Mouse (Mus musculus): ENCODE measurements around the gene Klrb1a. TPM values are rescaled to one million over a fixed set of nuclear protein-coding genes. Genes with fewer than 3 reads are reported as not detected.
"Not testable (repeated sequence)": the region's sequence is repeated elsewhere in the genome, so short reads cannot be mapped to it uniquely, and the experiment has no call there.

Klrb1a gene
- total RNA-seq (2021), result not detected
- long read RNA-seq, experiment 1, result 0 reads
- long read RNA-seq, experiment 2, result 0 reads

DNA sequence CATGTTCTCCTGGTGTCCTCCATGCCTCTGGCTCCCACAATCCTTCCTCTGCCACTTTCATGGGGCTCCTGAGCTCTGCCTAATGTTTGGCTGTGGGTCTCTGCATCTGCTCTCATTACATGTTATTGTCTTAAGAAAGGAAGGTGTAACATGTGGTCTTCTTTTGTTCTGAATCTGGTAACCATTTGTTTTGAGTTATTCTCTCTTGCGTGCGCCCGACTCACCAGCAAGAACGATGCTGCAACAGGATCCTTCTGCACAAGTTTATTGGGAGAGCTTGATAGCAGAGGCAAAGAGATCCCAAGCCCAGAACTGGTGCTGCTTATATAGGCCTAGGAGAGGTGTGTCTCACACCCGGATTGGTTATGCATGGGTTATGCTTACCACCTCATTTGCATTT is at the start of gene Klrb1a:
TSS of gene Klrb1a (minus strand) at position 101 of the 400 bp plus-strand sequence.
- H3K27ac ChIP-seq; DNase-seq (ENCODE audit: extremely low spot score in 1 of 2, low spot score in 2 of 2); H3K4me3 ChIP-seq: not testable (repeated sequence)
- intact Hi-C loops (cut with DNase I), result loop anchor here (10.0 kb wide), 1 partner anchor 179 kb away; no protein-coding TSS in a partner anchor

DNA sequence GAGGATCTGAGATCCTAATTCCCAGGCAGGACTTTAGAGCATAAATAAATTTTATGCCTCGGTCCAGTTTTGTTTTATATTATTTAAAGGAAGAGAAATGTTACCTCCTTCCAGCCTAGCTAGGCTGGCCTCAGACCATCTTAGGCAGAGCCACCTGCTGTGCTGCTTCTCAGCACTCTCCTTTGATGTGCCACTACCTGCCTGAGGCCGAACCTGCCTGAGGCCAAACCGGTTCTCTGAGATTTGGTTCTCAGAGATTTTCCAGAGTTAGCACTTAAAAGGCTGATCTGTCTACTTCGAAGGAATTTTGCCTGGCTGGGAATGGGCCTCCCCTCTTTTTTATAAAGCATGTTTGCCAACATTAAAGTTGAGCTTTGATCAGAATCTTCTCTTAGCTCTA is 46.6 kb upstream of the Klrb1a start:
- intact Hi-C loops (cut with DNase I), result no loop called here
- TF ChIP-seq CTCF (IDR thresholded peaks at IDR 0.05), result no peak
- H3K4me3 ChIP-seq, result no peak overlapping the region
- DNase-seq (ENCODE audit: extremely low spot score in 1 of 2, low spot score in 2 of 2), result no peak
- H3K27ac ChIP-seq, result no peak overlapping the region

DNA sequence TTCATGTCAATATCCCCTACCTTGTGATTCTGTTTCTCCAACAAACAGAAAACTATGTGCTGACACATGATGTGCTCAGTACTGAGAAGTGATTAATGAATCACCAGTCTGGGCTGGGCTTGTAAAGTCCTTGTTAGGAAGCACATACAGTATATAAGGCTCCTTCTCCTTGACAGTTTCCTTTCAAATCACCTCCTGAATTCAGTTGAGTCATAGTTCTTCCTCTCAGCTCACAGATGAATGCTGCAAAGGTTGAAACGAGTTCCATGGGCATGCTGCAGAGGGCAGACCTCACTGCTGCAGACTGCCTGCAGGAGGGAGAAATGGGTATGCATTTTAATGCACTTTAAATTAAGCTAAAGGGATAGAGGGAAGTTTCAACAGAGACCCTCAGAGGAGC is 38.9 kb upstream of the Klrb1a start, which contains the start of gene Clec2h:
TSS of gene Clec2h (plus strand) at position 180 of the 400 bp plus-strand sequence.
- intact Hi-C loops (cut with DNase I), result no loop called here
- H3K27ac ChIP-seq, result no peak within 1 kb of the TSS
- peak; percentile 25 for TF ChIP-seq CTCF (IDR thresholded peaks at IDR 0.05)
- no peak within 1 kb of the TSS for H3K4me3 ChIP-seq
- DNase-seq (ENCODE audit: extremely low spot score in 1 of 2, low spot score in 2 of 2), result no peak

DNA sequence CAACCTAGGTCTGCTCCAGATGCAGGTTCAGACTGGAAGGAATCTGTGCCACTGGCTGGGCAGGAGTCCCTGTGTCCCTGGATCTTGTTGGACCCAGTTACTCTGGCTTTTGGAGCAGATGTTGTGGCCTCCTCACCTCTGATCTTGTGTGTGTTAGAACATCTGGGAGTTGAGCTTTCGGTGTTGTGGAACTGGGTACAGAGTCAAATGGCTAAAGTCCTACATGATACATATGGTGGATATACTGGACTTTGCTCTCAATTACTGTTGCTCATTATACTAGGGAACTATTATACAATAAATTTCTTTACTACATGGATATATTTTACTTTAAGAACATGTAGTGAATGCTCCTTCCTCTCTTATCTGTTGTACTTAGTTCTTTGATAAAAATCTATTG is 37.9 kb upstream of the Klrb1a start:
- H3K27ac ChIP-seq, result no peak overlapping the region
- H3K4me3 ChIP-seq, result no peak overlapping the region
- intact Hi-C loops (cut with DNase I), result no loop called here
- no peak for TF ChIP-seq CTCF (IDR thresholded peaks at IDR 0.05)
- DNase-seq (ENCODE audit: extremely low spot score in 1 of 2, low spot score in 2 of 2), result no peak

DNA sequence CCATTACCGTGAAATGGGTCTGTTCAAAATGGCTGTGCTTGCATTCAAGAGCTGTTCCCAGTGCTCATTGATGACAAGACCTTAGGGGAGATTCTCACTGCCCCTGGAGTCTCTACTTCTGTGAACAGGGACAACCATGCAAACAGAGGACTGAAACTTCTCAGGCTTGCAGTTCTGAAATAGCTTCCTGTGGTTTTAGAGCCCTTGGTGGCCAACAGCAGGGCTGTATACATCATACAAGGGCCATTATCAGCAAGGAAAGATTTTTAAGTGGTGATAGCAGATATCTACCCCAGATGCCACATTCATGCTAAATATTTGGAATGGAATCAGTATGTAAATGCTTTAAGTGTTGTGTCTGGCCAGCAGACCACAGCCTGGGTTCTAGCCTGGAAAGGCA is 29.6 kb upstream of the Klrb1a start:
- TF ChIP-seq CTCF (IDR thresholded peaks at IDR 0.05), result no peak
- intact Hi-C loops (cut with DNase I), result no loop called here
- H3K27ac ChIP-seq, result no peak overlapping the region
- no peak for DNase-seq (ENCODE audit: extremely low spot score in 1 of 2, low spot score in 2 of 2)
- no peak overlapping the region for H3K4me3 ChIP-seq

DNA sequence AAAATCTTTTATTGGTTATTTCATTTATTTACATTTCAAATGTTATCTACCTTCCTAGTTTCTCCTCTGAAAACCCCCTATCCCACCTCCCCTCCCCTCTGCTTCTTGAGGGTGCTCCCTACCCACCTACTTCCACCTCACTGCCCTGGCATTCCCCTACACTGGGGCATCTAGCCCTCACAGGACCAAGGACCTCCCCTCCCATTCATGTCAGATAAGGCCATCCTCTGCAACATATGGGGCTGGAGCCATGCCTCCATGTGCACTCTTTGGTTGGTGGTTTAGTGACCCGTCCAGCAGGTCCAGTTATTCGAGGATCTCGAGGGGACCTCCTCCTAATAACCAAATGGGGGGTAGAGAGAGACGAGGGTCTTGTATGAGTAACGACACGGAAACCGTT is 27.5 kb upstream of the Klrb1a start:
- H3K27ac ChIP-seq; H3K4me3 ChIP-seq; DNase-seq (ENCODE audit: extremely low spot score in 1 of 2, low spot score in 2 of 2); intact Hi-C loops (cut with DNase I): not testable (repeated sequence)

DNA sequence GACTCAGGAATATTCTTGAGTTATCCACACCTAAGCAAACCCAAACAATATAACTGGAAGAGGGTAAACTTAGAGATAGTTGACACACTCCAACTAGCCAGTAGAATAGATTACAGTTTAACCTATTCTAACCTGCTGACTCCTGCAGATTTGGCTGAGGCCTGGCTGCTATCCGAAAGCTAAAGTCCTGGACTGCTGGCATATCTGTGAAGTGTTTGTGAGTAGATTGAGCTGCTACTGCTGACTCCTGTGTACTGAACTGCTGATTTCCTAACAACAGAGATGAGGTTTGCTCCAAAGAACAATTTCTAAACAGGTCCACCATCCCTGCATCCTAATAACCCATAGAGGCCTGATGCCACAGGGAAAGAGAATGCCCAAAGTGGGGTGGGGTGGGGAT is 26.9 kb upstream of the Klrb1a start:
- no peak for DNase-seq (ENCODE audit: extremely low spot score in 1 of 2, low spot score in 2 of 2)
- H3K27ac ChIP-seq, result no peak overlapping the region
- intact Hi-C loops (cut with DNase I), result no loop called here
- H3K4me3 ChIP-seq, result no peak overlapping the region
- TF ChIP-seq CTCF (IDR thresholded peaks at IDR 0.05), result no peak

DNA sequence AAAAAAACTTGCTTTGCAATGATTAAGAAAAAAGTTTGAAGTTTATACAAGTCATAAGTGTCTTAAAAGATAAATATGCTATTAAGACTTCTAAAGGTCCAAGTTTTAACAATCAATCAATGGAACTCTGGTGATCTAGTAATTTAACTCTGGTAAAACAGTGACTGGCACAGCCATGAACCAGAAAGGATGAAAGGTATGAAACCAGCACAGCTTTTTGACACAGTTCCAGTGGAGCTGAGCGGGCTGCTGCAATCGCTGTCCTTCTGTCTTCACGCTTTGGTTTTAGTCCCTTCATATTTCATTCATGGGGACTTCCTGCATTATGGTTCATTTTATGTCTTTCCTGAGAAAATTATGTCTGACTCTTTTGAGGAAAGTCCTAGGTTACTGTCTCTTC is 26.3 kb upstream of the Klrb1a start:
- no peak for TF ChIP-seq CTCF (IDR thresholded peaks at IDR 0.05)
- no peak for DNase-seq (ENCODE audit: extremely low spot score in 1 of 2, low spot score in 2 of 2)
- intact Hi-C loops (cut with DNase I), result no loop called here
- no peak overlapping the region for H3K27ac ChIP-seq
- H3K4me3 ChIP-seq, result no peak overlapping the region

DNA sequence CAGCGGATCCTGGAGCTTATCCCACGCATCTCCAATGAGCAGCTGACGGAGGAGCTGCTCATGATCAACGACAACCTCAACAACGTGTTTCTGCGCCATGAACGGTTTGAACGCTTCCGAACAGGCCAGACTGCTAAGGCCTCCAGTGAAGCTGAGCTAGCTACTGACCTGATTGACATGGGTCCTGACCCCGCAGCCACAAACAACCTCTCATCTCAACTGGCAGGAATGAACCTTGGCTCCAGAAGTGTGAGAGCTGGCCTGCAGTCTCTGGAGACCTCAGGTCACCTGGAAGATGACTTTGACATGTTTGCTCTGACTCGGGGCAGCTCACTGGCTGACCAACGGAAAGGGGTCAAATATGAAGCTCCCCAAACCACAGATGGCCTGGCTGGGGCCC is 22.4 kb upstream of the Klrb1a start:
- H3K4me3 ChIP-seq; intact Hi-C loops (cut with DNase I); DNase-seq (ENCODE audit: extremely low spot score in 1 of 2, low spot score in 2 of 2); H3K27ac ChIP-seq: not testable (repeated sequence)

DNA sequence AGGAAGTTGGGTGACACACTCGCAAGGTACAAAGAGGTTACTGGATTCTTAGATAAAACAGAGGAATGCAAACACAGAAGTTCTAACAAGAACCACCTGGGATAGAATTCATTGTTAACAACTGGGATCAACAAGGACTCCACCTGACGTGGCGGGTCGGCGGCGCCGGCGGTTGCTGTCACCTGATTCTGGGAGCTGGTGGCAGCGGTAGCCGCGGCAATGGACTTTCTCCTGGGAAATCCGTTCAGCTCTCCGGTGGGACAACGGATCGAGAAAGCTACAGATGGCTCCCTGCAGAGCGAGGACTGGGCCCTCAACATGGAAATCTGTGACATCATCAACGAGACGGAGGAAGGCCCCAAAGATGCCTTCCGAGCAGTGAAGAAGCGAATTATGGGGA is 21.4 kb upstream of the Klrb1a start:
- intact Hi-C loops (cut with DNase I); DNase-seq (ENCODE audit: extremely low spot score in 1 of 2, low spot score in 2 of 2); H3K4me3 ChIP-seq; H3K27ac ChIP-seq: not testable (repeated sequence)

DNA sequence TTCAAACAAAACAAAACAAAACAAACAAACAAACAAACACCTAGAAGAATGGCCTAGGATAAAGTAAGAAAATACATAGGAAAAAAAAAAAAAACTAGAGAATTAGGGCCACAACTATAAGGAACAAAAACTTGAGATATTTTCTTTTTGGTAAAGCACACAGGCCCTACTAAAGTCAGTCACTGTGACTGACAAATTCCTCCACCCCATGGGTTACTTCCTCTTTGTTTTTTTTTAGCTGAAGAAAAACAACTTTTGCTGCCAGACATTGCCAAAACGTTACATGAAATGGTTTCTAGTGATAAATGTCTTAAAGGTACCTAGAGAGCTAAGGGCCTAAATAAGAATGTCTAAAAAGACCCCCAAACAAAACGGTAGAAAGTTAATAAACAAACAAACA is 20.7 kb upstream of the Klrb1a start:
- intact Hi-C loops (cut with DNase I), result no loop called here
- Histone ChIP-seq H3K4me3 (no peak overlapping the region), H3K27ac (no peak overlapping the region)
- no peak for DNase-seq (ENCODE audit: extremely low spot score in 1 of 2, low spot score in 2 of 2)
- TF ChIP-seq CTCF (IDR thresholded peaks at IDR 0.05), result no peak

DNA sequence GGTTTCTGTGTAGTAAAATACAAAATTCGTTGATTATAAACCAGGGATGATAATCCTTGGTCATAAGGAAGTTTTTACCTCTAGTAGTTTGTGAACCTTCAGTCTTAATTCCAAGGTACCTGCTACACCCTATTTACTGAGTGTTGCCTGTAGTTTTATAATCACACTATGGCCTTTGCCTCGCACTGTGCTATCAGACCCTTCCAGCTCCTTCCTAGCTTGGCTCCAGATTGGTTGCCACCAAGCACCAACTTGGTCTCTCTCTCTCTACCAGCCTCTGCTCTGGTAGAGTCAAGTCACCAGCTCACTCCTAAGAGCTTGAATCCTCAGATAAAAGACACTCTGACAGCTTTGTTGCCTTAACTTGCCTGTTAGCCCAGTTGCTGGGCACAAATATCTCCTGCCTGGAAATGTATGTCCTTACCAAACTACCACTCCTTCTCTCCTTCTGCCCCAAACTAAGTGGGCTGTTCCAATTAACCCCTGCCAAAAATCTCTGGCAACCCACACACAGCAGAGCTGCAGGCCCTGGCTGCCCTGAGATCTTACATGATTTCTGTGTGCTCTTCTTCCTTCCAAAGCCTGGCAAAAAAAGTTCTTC is 17.9 kb upstream of the Klrb1a start:
- intact Hi-C loops (cut with DNase I), result no loop called here

DNA sequence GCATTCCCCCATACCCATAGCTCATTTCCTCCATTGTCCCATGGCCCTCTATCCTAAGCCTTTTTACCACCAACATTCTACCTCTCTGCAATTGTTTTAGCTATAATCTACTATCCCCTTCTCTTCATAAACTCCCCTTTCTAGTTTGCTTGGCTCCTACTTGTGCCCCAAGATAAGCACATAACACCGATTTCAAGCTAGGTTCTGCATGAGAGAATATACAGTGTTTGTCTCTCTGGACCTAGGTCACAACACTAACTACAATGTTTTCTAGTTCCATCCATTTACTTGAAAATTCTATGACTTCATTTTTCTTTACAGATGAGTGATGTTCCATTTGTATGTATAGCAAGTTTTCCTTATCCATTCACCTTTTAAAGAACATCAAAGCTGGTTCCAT is 17.3 kb upstream of the Klrb1a start:
- intact Hi-C loops (cut with DNase I), result no loop called here
- Histone ChIP-seq H3K4me3 (no peak overlapping the region), H3K27ac (no peak overlapping the region)
- TF ChIP-seq CTCF (IDR thresholded peaks at IDR 0.05), result no peak
- DNase-seq (ENCODE audit: extremely low spot score in 1 of 2, low spot score in 2 of 2), result no peak

More for the DNA sequence above, 17.9 kb upstream of the Klrb1a start:
- Histone ChIP-seq H3K27ac (no peak overlapping the region), H3K4me3 (no peak overlapping the region)
- TF ChIP-seq CTCF (IDR thresholded peaks at IDR 0.05), result no peak
- DNase-seq (ENCODE audit: extremely low spot score in 1 of 2, low spot score in 2 of 2), result no peak

DNA sequence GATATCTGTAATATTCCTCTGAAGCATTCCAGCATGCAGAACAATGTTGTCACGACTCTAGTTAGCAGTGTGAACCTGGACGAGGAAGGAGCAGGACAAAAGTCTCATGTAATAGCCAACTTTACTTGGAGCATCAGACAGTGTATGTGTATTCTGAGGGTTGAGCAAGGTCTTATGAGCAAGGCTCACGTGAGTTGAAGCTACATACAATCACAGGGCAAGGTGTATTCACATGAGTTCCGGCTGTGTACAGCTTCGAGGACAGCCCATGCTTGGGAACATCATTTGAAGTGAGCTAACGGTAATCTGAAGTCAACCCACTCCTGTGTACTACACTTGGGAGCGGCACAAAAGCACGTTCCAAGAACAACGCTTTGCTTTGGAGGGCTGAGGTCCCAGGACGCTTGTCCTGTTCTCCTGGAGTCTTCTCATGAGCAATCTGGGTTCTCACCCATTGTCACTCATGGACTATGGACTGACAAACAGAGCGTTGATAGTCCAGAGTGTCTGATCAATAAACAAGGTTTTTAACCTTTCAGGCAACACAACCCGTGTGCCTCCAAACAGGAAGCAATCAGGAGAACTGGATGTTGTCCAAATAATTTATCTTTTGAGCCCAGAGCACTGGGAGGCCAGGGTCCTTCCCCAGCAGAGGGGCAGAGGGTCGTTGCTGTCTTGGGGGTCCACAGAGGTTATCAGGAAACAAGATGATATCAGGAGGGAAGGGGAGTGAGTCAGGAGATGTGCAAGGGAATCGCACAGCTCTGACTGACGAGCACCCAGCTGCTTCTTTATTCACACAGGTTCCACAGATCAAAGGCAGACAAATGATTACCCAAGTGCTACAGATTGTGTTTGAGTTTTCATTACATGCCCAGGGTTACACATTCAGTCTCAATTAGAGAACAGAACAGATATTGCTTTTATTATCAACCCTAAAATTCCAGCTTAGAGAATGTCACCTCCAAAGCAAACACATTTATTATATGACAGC is 7.9 kb upstream of the Klrb1a start:
- not testable (repeated sequence) for DNase-seq (ENCODE audit: extremely low spot score in 1 of 2, low spot score in 2 of 2); H3K27ac ChIP-seq; H3K4me3 ChIP-seq
- intact Hi-C loops (cut with DNase I), result loop anchor here (2.0 kb wide), 1 partner anchor 26 kb away; no protein-coding TSS in a partner anchor

Measured in left cerebral cortex, adult 2 months (tissue).